Mouse (Mus musculus): Measurements from ENCODE around the gene Zfpl1.

Zfpl1 gene

GRCm38 (mm10) chr19:6101186-6101585, 16.4 kb upstream of the Zfpl1 start:
- DNase-seq (ENCODE audit: low spot score in 2 of 2), result no peak

GRCm38 (mm10) chr19:6097847-6098246, 13.1 kb upstream of the Zfpl1 start:
- DNase-seq (ENCODE audit: low spot score in 2 of 2), result no peak

- DNase-seq (ENCODE audit: low spot score in 2 of 2), result no peak
Measured at GRCm38 (mm10) chr19:6094119-6094518, 9.4 kb upstream of the Zfpl1 start, which contains the start of gene AC131692.1. TSS of gene AC131692.1 (plus strand) at chr19:6094419.

GRCm38 (mm10) chr19:6088841-6089240, 4.1 kb upstream of the Zfpl1 start:
- no peak for DNase-seq (ENCODE audit: low spot score in 2 of 2)

GRCm38 (mm10) chr19:6085417-6085879, 692 bp upstream of the Zfpl1 start:
- peak; percentile 75 to 83 for DNase-seq (ENCODE audit: low spot score in 2 of 2)

GRCm38 (mm10) chr19:6082156-6082555, 2.6 kb downstream of the Zfpl1 start, which contains the start of gene Gm28374:
TSS of gene Gm28374 (minus strand) at chr19:6082256.
- no peak for DNase-seq (ENCODE audit: low spot score in 2 of 2)

- DNase-seq (ENCODE audit: low spot score in 2 of 2), result no peak
Measured at GRCm38 (mm10) chr19:6079983-6080480, 4.7 kb downstream of the Zfpl1 start, which contains the start of gene Tmem262. TSS of gene Tmem262 (plus strand) at chr19:6080033.

GRCm38 (mm10) chr19:6076564-6077393, 8.0 kb downstream of the Zfpl1 start, which contains the start of gene Vps51:
TSS of gene Vps51 (minus strand) at chr19:6077231.
- peak; percentile 86 to 88 for DNase-seq (ENCODE audit: low spot score in 2 of 2)

GRCm38 (mm10) chr19:6073889-6074288, 10.9 kb downstream of the Zfpl1 start:
- DNase-seq (ENCODE audit: low spot score in 2 of 2), result no peak

- no peak for DNase-seq (ENCODE audit: low spot score in 2 of 2)
Measured at GRCm38 (mm10) chr19:6071261-6071660, 13.5 kb downstream of the Zfpl1 start.

- DNase-seq (ENCODE audit: low spot score in 2 of 2), result no peak
Measured at GRCm38 (mm10) chr19:6070571-6071250, 14.0 kb downstream of the Zfpl1 start.

- DNase-seq (ENCODE audit: low spot score in 2 of 2), result no peak
Measured at GRCm38 (mm10) chr19:6069851-6070250, 14.9 kb downstream of the Zfpl1 start.

- DNase-seq (ENCODE audit: low spot score in 2 of 2), result peak in 1 of 2 experiments; percentile 74
Measured at GRCm38 (mm10) chr19:6068951-6069350, 15.8 kb downstream of the Zfpl1 start.

- DNase-seq (ENCODE audit: low spot score in 2 of 2), result peak; percentile 90 to 93
Measured at GRCm38 (mm10) chr19:6067724-6068415, 16.9 kb downstream of the Zfpl1 start, which contains the start of gene Tm7sf2. TSS of gene Tm7sf2 (minus strand) at chr19:6068373.

GRCm38 (mm10) chr19:6067011-6067723, 17.6 kb downstream of the Zfpl1 start:
- peak; percentile 87 to 96 for DNase-seq (ENCODE audit: low spot score in 2 of 2)

- peak in 1 of 2 experiments; percentile 64 for DNase-seq (ENCODE audit: low spot score in 2 of 2)
Measured at GRCm38 (mm10) chr19:6066571-6066970, 18.2 kb downstream of the Zfpl1 start.

- DNase-seq (ENCODE audit: low spot score in 2 of 2), result no peak
Measured at GRCm38 (mm10) chr19:6063081-6063480, 21.7 kb downstream of the Zfpl1 start.

- DNase-seq (ENCODE audit: low spot score in 2 of 2), result no peak
Measured at GRCm38 (mm10) chr19:6062418-6062817, 22.3 kb downstream of the Zfpl1 start.

- peak; percentile 60 to 82 for DNase-seq (ENCODE audit: low spot score in 2 of 2)
Measured at GRCm38 (mm10) chr19:6061641-6062302, 23.0 kb downstream of the Zfpl1 start.

- peak; percentile 90 to 93 for DNase-seq (ENCODE audit: low spot score in 2 of 2)
Measured at GRCm38 (mm10) chr19:6061021-6061533, 23.7 kb downstream of the Zfpl1 start, which contains the start of gene Znhit2. TSS of gene Znhit2 (plus strand) at chr19:6061192.
